Mouse (Mus musculus): ENCODE results near the gene Rps26.

Gene Rps26

DNA sequence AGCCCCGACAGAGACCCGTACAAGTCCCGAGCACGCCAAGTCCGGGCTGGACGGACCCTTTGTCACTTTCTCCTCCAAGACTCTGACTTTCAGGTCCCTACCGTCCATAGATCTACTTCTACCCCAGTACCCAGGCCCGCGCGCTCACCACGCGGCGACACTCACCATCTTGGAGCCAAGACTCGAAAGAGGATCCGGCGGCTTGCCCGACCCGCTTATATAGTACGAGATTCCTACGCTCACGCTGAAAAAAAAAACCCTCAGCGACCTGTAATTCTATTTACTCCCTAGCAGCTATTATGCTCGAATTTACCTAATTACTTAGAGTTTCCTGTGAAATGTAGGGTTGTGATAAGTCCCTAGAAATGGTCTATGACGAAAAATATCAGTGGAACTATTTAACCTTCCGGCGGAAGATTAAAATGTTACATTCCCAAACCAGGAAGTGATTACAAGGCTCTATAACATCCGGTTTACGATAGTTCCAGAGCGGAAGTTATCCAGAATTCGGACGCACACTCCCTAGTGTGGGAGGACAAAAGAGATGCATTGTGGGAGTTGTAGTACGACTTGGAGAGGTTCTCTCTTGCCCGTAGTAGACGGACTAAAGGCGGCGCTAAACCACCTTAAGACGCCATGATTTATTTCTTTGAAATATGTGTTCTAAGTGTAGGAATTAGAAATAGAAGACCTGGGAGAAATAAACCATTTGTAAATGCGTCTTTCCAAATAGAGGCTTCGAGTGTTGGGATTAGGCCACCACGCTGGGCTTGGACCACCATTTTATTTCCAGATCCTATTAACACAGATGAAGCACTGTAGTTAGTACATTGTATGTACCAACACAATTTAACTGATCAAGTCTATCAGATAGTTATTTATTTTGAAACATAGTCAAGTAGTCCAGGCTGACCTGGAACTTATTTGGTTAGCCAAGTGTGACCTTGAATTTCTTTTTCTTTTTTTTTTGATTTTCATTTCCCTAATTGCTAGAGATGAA, at the start of gene Rps26:
Gene Rps26 (minus strand): TSS at position 437 of the 1,000 bp plus-strand sequence.
- peak; percentile 84 to 97 for DNase-seq (ENCODE audit: low spot score in 2 of 2)

DNA sequence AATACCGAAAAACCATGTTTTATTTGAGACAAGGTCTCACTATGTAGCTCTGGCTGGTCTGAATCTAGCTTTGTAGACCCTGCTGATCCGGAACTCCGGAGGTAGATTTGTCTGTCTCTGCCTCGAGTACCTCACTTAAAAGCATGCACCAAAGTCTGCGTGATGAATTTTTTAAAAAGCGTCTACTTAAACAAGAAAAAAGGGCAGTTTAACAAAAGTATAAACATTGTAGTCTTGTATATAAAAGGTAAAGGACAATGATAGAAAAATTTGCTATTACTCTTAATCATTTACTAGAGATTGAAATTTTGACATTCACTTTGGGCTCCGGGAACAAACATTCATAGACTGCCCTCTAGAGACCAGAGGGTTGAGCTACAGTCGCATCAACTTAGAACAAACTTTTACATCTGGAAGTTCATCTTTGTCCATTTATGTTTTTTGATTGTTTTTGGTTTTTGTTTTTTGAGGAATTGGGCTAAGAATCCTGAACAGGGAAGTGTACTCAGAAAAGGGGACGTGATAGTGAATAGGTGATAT, 48.0 kb upstream of the Rps26 start:
- peak in 1 of 2 experiments; percentile 28 for DNase-seq (ENCODE audit: low spot score in 2 of 2)

GRCm38 (mm10) chr10:128673763-128674468, 47.4 kb upstream of the Rps26 start, which contains the start of gene Suox:
Gene Suox (minus strand): TSS chr10:128674073.
- peak; percentile 79 to 81 for DNase-seq (ENCODE audit: low spot score in 2 of 2)

GRCm38 (mm10) chr10:128671148-128671547, 44.6 kb upstream of the Rps26 start:
- DNase-seq (ENCODE audit: low spot score in 2 of 2) = no peak

DNA sequence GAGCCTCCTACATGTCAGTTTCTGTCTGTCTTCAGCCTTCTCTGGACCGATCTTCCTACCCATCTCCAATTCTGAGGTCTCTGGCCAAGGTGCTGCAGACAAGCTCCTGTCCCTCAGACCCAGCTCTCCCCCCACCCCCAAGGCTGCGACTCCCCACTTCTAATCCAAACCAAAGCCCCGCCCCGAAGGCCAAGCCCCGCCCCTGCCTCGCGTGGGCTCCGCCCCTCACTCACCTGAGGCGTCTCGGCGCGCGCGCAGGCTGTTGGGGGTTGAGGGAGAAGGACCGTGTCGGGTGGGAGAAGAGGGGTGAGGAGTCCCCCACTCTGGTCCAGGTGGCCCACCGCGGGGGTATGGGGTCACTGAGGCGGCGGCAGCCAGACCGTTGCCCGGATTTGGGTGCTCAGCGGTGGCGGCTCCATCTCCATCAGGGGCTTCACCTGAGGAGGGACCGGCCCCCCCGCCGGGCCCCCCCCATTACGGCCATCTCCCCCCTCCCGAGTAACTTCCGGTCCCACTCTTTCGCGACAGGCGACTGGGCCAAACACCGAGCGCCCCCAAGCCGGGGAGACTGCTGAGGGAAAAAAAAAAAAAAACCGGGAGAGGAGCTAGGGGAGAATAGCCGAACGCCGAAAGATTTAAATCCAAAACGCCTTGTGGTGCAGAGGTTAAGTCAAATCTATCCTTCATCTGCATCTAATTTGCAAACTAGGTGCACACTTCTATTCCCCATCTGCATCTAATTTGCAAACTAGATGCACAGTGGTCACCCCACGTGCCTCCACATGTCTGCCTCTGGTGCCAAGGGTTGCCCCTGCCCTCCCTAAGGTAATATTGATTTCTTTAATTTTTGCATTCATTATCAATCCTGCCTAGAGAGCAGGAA, 42.5 kb upstream of the Rps26 start:
- DNase-seq (ENCODE audit: low spot score in 2 of 2) = peak; percentile 61 to 62

DNA sequence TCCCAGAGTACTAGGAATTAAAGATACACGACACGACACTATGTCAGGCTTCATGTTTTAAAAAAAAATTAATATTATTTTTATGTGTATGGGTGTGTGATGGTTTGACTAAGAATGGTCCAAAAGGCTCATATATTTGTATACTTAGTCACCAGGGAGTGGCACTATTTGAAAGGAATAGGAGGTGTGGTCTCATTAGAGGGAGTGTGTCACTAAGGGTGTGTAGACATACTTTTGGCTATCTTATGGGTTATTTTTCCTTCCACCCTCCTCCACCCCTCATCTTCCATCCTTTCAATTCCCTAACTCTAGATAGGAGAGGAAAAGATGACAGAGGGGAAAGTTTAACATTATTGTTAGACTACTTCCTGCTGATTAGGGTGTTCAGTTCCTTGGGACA, 39.3 kb upstream of the Rps26 start:
- DNase-seq (ENCODE audit: low spot score in 2 of 2) = no peak

GRCm38 (mm10) chr10:128665307-128665706, 38.8 kb upstream of the Rps26 start:
- no peak for DNase-seq (ENCODE audit: low spot score in 2 of 2)

DNA sequence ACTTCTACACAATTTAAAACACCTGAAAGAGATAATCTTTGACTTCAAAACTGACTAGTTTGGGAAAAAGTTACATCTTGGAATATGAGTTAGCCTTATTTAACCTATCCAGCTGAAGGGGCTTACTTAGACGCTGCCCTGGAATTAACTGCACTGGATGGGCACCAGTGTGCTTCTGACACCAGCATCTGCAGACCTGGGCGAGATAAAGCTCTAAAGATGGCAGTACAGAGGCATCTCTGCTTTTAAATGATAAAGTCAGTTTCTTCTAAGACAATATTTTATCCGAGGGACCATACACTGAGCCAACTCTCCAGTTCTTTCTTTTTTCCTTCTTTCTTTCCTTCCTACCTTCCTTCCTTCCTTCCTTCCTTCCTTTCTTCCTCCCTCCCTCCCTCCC, 38.3 kb upstream of the Rps26 start:
- no peak for DNase-seq (ENCODE audit: low spot score in 2 of 2)

DNA sequence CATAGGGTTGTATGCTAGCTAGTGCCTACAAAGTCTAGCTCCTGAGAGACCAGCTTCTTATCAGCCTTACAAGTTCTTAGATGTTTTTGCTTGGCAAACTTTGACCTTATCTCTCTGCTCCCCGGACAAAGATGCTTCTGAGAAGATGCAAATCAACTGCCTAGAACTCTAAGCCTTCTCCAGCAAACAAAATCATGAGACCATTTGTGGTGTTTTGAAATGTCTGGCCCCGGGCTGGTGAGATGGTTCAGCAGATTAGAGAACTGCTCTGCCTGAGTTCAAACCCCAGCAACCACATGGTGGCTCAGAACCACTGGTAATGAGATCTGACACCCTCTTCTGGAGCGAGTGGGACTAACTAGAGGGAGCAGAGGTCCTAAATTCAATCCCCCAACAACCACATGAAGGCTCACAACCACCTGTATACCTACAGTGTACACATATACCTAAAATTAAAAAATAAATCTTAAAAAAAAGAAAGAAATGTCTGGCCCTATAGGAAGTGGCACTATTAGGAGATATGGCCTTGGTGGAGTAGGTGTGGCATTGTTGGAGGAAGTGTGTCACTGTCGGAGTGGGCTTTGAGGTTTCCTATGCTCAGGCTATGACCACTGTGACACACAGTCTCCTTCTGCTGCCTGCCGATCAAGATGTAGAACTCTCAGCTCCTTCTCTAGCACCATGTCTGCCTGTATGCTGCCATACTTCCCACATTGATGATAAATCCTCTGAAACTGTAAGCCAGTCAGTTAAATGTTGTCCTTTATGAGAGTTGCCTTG, 37.1 kb upstream of the Rps26 start:
- DNase-seq (ENCODE audit: low spot score in 2 of 2) = no peak

DNA sequence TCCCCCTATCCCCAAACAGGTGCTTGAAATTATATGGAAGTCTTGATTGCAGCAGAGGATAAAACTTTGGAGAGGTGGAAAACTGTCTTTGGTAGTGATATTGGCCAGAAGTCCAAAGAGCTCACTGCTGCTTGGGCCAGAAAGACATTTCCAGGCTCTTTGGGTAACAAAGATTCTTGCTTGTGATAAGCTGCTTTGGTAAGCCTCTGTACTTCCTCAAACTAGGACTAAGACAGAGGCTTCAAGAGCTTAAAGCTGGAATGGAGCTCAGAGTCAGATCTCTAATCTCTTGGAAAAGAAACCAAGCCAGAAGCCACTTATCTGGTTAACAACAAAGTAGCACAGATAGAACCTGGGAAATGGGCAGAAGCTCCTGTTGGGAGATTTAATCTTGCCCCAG, 35.9 kb upstream of the Rps26 start:
- no peak for DNase-seq (ENCODE audit: low spot score in 2 of 2)

GRCm38 (mm10) chr10:128659490-128659889, 32.9 kb upstream of the Rps26 start:
- DNase-seq (ENCODE audit: low spot score in 2 of 2) = no peak

GRCm38 (mm10) chr10:128657844-128658243, 31.3 kb upstream of the Rps26 start:
- no peak for DNase-seq (ENCODE audit: low spot score in 2 of 2)

DNA sequence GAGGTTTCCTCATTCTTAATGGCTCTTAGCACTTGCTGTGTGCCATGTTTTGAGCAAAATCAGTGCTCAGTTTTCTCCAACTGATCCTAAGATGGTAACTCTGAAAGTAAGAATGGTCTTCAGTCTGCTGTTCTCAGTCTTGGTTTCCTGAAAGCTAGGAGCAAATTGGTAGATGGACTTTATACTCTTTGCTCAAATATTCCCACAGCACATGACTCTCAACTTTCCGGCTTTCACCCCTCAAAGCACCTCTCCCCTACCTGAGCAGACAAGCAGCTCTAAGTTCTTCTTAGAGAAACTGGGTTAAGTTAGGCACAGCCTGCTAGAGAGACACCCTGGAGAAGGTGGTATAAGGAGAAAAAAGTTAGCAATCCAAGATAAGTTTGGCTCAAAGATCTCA, 30.2 kb upstream of the Rps26 start:
- DNase-seq (ENCODE audit: low spot score in 2 of 2) = no peak

DNA sequence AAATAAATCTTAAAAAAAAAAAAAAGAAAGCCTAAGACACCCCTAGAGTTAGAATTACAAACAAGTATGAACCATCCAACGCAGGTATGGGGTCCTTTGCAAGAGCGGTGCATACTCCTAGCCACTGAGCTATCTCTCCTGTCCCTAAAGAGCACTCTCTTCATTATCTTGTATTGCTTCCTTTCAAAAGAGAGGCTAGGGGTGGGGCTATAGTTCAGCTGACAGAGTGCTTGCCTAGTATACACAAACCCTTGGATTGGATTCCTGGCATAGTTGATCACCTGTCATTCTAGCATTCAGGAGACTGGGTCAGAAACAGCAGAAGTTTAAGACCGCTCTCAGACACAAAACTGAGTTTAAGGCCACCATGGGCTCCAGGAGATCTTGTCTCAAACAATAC, 28.7 kb upstream of the Rps26 start:
- no peak for DNase-seq (ENCODE audit: low spot score in 2 of 2)

GRCm38 (mm10) chr10:128653866-128654265, 27.3 kb upstream of the Rps26 start:
- no peak for DNase-seq (ENCODE audit: low spot score in 2 of 2)

DNA sequence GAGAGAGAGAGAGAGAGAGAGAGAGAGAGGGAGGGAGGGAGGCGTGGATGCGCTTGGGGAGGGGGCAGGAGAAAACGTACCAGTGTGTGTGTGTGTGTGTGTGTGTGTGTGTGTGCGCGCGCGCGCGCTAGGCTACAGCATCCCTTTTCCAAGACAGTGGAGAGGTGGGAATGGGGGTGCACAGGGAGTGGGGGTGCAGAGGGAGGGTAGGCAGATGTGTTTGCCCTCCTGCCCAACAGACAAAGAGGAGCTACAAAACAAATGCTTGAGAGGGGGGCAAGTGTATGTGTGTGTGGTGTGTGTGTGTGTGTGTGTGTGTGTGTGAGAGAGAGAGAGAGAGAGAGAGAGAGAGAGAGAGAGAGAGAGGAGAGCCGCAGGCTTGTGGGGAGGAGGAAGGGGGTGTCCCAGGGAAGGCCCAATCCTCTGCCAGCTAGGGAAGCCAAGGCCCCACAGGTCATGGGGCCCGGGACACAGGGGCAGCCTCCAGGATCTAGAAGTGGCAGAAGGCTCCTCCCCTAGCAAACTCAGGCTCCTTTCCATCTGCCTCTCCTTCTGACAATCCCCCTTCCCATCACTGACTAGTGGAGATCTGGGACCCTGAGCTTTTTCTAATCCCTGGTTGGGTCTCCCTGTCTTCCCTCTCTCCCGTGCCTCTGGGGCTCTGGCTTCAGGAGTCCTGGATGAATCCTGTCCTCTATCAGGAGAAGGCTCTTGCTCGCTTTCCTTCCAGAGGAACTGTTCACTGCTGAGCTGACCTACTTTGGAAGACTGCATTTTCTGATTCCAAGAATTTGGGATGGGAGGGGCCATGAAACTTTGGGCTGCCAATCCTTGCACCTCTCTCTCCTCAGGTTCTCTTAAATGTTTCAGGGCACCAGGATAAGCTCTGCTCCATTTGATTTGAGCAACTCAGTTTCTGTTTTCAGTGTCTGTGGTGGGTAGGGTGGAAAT, 19.9 kb upstream of the Rps26 start:
- DNase-seq (ENCODE audit: low spot score in 2 of 2) = peak; percentile 28 to 29

DNA sequence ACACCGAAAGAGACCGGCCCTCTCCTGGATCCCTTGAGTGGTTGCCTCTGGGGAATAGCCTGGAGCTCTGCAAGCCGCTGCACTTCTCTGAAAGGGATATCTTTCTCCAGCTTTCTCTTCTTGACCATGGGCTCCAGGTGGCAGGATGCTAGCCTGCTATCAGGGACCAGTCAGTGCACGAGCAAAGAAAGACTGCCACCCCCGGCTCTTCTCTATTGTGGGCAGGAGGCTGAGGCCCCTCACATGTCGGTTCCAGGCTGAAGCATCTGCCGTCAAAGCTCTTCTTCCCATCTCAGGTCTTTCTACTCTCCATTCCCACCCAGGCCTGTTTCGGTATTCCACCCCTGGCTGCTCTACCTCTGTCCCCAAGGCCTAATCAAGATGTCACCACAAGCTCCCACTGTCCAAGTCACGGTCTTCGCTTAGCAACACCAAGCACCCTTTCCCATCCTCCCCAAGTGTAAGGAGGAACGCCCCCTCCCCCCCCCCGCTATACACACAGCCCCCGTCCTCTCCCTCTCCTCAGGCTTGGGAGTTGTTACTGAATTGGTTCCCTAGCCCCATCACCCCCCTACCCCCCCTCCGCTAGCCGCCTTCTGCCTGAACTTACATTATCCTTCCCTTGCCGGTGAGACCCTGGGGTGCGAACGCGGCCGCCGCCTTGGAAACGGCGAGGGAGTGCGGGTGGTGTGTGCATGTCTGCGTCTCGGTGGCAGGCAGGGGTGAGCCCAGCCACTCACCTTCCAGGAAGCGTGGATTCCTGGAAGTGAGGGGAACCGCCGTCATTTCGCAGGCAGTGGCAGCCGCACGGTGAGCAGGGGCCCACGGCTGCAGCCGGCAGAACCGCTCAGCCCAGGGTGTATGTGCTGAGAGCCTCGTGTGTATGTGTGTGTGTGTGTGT, 18.8 kb upstream of the Rps26 start, which contains the start of gene Ikzf4:
Gene Ikzf4 (minus strand): TSS at position 881 of the 901 bp plus-strand sequence.
- DNase-seq (ENCODE audit: low spot score in 2 of 2) = peak; percentile 46 to 51

DNA sequence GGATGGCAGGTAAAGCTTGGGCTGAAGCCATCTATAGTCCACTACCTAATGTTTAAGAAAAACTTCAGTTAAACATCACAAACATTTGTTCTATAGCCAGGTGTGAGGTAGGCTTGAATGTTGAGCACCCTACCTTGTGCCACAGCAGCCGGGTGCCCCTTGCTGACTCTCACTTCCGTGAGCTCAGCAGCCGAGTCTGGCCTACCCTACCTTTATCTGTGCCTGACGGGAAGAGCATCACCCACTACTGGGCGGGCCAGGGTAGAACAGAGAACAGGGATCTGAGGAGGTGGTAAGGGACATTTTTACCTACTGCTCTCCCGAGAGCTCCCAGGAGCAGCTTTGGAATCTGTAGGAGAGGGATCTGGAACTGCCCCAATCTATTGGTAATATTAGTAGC, 16.2 kb upstream of the Rps26 start:
- DNase-seq (ENCODE audit: low spot score in 2 of 2) = no peak
